Mouse (Mus musculus) heart, postnatal 0 days (tissue): ENCODE data around the gene Rabac1. TPM values are rescaled to one million over a fixed set of nuclear protein-coding genes. Genes with fewer than 3 reads are reported as not detected.

Source experiments
- ATAC-seq: fragments of 200-750 bp; cut with Nextera tagmentation; 2 replicates; pipeline ENCODE4 v1.8.0; 2017; ENCODE audit warnings: low read depth, moderate number of reproducible peaks, moderate library complexity; ENCODE audit not compliant: insufficient read depth
- DNase-seq: peaks from one replicate; pipeline ENCODE4 v3.0.0-alpha.2; 2016; ENCODE audit warnings: low spot score
- H3K27ac ChIP-seq: fragments of 300-500 bp; sonication (generic); 2 replicates; pipeline ENCODE4 v1.5.1; 2014; ENCODE audit warnings: low read depth, mild to moderate bottlenecking
- H3K27me3 ChIP-seq: fragments of 300-500 bp; sonication (generic); 2 replicates; pipeline ENCODE4 v1.6.1; 2014; ENCODE audit warnings: low read length, mixed read lengths; ENCODE audit not compliant: control insufficient read depth, insufficient read depth
- H3K36me3 ChIP-seq: fragments of 300-500 bp; sonication (generic); replicated peaks from 2 replicates; pipeline ENCODE4 v1.6.1; 2014; ENCODE audit warnings: low read length, mixed read lengths; ENCODE audit not compliant: control insufficient read depth, insufficient read depth
- H3K4me1 ChIP-seq: fragments of 300-500 bp; sonication (generic); 2 replicates; pipeline ENCODE4 v1.6.1; 2014; ENCODE audit warnings: antibody characterized with exemption; ENCODE audit not compliant: control insufficient read depth, insufficient read depth
- H3K4me2 ChIP-seq: fragments of 300-500 bp; sonication (generic); 2 replicates; pipeline ENCODE4 v1.6.1; 2014; ENCODE audit warnings: low read depth, mild to moderate bottlenecking, low read length, moderate library complexity
- H3K4me3 ChIP-seq: fragments of 300-500 bp; sonication (generic); 2 replicates; pipeline ENCODE4 v1.5.1; 2014; ENCODE audit warnings: low read depth, low read length
- H3K9ac ChIP-seq: fragments of 300-500 bp; sonication (generic); replicated peaks from 2 replicates; pipeline ENCODE4 v1.6.1; 2014; ENCODE audit warnings: low read depth, low read length, mixed read lengths
- H3K9me3 ChIP-seq: fragments of 300-500 bp; sonication (generic); replicated peaks from 2 replicates; pipeline ENCODE4 v1.6.1; 2016; ENCODE audit warnings: low read length; ENCODE audit not compliant: control insufficient read depth
- CTCF ChIP-seq: IDR thresholded peaks from 2 replicates; pipeline ENCODE4 v1.5.1; 2016; ENCODE audit warnings: antibody characterized with exemption, control low read depth, low read depth
- EP300 ChIP-seq: IDR thresholded peaks from 2 replicates; pipeline ENCODE4 v1.6.1; 2016; ENCODE audit warnings: antibody characterized with exemption, low read depth
- WGBS: fragments of 180-500 bp; shearing (Covaris S2); extraction: QIAGEN DNeasy Blood & Tissue Kit; methylation state at CpG from one replicate; pipeline ENCODE4 v1.1.7; 2014; 5-methylcytosine and 5-hydroxymethylcytosine counted together
- polyA plus RNA-seq: library from polyadenylated mRNA; unstranded; fragments of >200 nt; fragmentation: Nextera tagmentation; extraction: Ambion mirVana; gene quantifications from 2 replicates; pipeline ENCODE4 v1.2.1, GENCODE M21; 2015
- total RNA-seq: library from RNA; depleted of rRNA; stranded (reverse); fragments of >200 nt; gene quantifications from 2 replicates; pipeline ENCODE4 v1.2.3, GENCODE M21; 2014; ENCODE audit warnings: low replicate concordance

Rabac1 gene
- total and polyA plus RNA-seq, 2 experiments from 2014 or later, result 357 to 609 TPM

DNA sequence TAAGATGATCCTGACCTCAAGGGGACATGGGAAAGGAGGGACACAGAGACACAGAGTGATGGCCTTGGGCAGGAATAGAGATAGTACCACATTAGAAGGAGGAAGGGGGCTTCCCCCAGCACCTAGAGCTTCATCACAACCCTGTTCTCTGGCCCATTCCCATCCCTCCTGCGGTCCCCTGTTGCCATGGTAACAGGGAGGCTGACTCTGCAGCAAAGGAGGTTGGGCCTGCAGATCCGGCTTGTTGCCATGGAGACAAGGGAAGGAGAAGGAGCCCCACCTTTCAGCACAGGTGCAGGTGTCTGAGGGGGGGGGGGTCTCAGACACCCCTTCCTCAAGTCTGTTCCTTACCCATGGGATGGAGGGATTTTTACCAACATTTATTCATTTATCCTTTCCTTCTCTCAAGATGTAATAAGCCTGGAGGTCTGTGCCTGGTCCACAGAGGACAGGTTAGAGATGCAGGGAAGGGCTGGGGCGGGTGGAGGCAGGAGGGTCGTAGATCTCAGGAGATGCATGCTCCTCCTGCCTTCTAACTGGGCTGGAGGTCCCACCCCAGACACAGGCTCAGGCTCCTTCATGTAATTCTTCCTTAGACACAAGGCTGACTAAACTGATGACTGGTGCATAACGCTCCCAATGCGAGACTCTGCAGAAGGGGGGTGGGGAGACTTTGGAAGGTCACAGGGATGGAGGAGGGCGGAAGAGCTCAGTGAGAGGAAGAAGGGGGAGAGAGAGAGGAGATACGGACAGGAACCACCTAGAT, 35.2 kb upstream of the Rabac1 start:
- Histone ChIP-seq H3K36me3 (no peaks in the 10 kb centered on the region; the same call in 1 of the 2 replicates), H3K4me2 (no peak overlapping the region), H3K27ac (no peak overlapping the region), H3K4me3 (no peak overlapping the region), H3K27me3 (peaks cover 87% of the 10 kb centered on the region), H3K9ac (no peak overlapping the region), H3K4me1 (peaks cover 6% of the 10 kb centered on the region), H3K9me3 (no peaks in the 10 kb centered on the region)
- no peak for DNase-seq
- ATAC-seq, result no peak
- WGBS, result 31% methylated on average over 8 of the region's 8 CpGs
- TF ChIP-seq CTCF (no peak), EP300 (no peak)

DNA sequence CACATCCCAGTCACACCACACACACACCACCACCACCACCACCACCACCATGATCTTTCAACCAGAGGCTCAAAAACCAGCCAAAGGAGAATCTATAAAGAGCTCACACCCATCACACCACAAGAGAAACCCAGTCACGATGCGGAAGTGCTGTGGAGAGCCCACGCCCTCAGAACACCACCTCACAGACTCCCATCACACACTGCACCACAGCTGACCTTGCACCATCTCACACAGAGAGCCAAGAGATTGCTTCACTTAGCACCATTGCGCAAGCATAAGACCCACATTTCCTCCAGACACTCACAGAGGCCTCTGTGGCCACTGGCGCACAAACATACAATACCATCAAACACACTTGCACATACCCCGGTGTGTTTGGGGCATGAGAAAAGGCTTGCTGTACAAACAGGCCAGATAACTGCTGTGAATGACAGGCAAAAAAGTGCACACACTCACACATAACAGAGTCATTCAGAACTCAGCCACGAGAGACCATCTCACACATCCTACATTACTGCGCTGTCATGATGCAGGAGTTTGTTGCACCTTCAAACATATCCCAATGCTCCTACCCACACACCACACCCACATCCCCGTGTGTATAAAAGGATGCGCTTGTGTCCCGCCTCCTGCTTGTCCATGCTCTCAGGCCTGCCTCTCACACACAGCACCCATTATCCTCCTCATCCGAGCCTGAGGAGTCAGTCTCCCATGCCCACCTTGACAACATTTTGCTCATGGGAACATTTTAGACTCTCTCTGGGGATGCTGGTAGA, 34.2 kb upstream of the Rabac1 start:
- H3K4me3 ChIP-seq, result no peak overlapping the region
- TF ChIP-seq EP300, result no peak
- no peak for TF ChIP-seq CTCF
- H3K4me1 ChIP-seq, result peaks cover 6% of the 10 kb centered on the region
- no peak for DNase-seq
- H3K4me2 ChIP-seq, result no peak overlapping the region
- no peak overlapping the region for H3K27ac ChIP-seq
- 74% methylated on average over 12 of the region's 12 CpGs for WGBS
- no peak for ATAC-seq
- H3K9me3 ChIP-seq, result no peaks in the 10 kb centered on the region
- H3K27me3 ChIP-seq, result peaks cover 83% of the 10 kb centered on the region
- H3K9ac ChIP-seq, result no peak overlapping the region
- no peaks in the 10 kb centered on the region for H3K36me3 ChIP-seq

DNA sequence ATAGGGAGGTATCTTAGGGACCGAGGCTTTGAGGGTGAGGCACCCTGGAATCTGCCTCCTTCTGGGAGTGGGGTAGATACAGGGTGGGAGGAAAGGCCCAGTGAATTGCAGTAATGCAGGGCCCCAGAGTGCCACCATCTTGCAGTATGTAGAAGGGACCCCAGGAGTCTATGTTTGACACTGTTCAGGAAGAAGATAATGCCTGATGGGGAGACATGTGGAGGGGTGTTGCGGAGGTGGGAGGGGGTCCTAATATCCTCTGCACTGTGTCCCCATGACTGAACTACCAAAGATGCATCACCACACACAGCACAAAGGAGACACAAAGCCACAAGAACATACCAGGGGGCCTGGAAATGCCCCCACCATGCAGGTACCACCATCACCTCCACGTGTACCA, 33.6 kb upstream of the Rabac1 start:
- 73% methylated on average over 3 of the region's 3 CpGs for WGBS

DNA sequence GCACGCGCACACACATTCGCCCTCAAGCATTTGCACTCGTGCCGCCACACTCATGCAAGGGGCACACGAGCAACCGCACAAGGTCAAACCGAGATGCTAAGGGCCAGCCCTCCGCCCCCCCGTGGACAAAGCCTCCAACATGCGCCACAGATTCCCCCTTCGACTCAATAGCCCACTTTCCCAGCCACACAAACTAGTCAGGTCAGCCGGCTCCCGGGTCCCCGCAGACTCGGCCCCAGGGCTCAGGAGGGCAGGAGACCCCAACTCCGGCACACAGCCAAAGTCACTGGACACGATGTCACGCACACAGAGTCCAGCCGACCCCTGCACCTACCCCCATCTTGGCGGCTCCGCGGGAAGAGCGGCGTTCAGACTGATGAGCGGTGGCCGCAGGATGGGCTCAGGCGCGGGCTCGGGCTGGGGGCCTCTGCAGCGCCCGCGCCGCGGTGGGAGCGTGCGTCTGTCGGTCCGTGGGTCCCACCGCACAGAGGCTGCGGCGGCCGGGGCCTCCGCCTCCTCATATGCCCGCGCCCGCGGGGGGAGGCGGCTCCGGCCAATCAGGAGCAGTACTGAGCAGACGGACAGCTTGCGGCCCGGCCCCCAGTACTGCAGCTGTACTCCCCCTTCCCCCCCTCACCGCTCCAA, 33.0 kb upstream of the Rabac1 start, which contains the start of gene Atp1a3:
Atp1a3 (minus strand) TSS at position 538 of the 645 bp plus-strand sequence.
- WGBS, result 2% methylated on average over 48 of the region's 54 CpGs
- no peak for DNase-seq
- Histone ChIP-seq H3K27ac (no peak within 1 kb of the TSS), H3K27me3 (peaks cover 71% of the 10 kb centered on the region), H3K9ac (no peak within 1 kb of the TSS), H3K36me3 (no peaks in the 10 kb centered on the region), H3K4me3 (peak within 1 kb of the TSS; percentile 30; the same call in 1 of the 2 replicates), H3K4me1 (peaks cover 4% of the 10 kb centered on the region), H3K4me2 (peak within 1 kb of the TSS; percentile 45), H3K9me3 (no peaks in the 10 kb centered on the region)
- TF ChIP-seq EP300 (no peak), CTCF (no peak)
- no peak for ATAC-seq

More for the DNA sequence above, 33.6 kb upstream of the Rabac1 start:
- Histone ChIP-seq H3K9ac (no peak overlapping the region), H3K9me3 (no peaks in the 10 kb centered on the region), H3K36me3 (no peaks in the 10 kb centered on the region), H3K27me3 (peaks cover 77% of the 10 kb centered on the region), H3K4me2 (no peak overlapping the region), H3K27ac (no peak overlapping the region), H3K4me3 (no peak overlapping the region), H3K4me1 (peaks cover 6% of the 10 kb centered on the region)
- ATAC-seq (no peak), DNase-seq (no peak)
- TF ChIP-seq CTCF, result no peak
- TF ChIP-seq EP300, result no peak

DNA sequence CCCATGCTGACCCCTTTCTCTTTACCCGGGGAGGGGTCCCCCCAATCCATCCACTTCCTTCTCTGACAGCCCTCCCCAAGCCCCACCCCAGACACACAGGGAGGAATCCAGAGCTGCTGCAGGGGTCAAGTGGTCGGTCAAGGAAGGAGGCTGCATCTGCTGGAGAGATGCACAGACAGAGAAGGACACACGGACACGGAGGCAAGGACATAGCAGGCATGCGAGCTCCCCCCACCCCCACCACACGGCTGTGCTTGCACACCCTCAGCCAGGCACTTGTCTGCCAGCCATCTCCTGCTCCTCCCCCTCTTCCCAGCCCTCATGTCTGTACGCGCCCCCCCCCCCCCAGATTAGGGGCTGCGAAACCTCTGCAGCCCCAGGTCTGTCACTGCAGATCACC, 32.3 kb upstream of the Rabac1 start:
- H3K27me3 ChIP-seq, result peaks cover 63% of the 10 kb centered on the region

More for the DNA sequence above, 32.3 kb upstream of the Rabac1 start:
- 25% methylated on average over 7 of the region's 9 CpGs for WGBS
- no peak for TF ChIP-seq EP300
- TF ChIP-seq CTCF, result no peak
- H3K4me1 ChIP-seq, result no peaks in the 10 kb centered on the region
- no peak overlapping the region for H3K9ac ChIP-seq
- H3K4me2 ChIP-seq, result no peak overlapping the region
- H3K36me3 ChIP-seq, result no peaks in the 10 kb centered on the region
- H3K4me3 ChIP-seq, result no peak overlapping the region
- no peaks in the 10 kb centered on the region for H3K9me3 ChIP-seq
- no peak for DNase-seq
- no peak overlapping the region for H3K27ac ChIP-seq
- no peak for ATAC-seq
